Mouse (Mus musculus): Measurements from ENCODE around the gene Mast4.
"Not testable (repeated sequence)": the region's sequence is repeated elsewhere in the genome, so short reads cannot be mapped to it uniquely, and the experiment has no call there.

The Mast4 gene

GRCm38 (mm10) chr13:102753714-102754556 is 580.4 kb downstream of the Mast4 start:
- DNase-seq (ENCODE audit: low spot score in 2 of 2): no peak

GRCm38 (mm10) chr13:102749891-102750290 is 584.4 kb downstream of the Mast4 start:
- no peak for DNase-seq (ENCODE audit: low spot score in 2 of 2)

- no peak for DNase-seq (ENCODE audit: low spot score in 2 of 2)
Measured at GRCm38 (mm10) chr13:102749194-102749593, 585.1 kb downstream of the Mast4 start.

- no peak for DNase-seq (ENCODE audit: low spot score in 2 of 2)
Measured at GRCm38 (mm10) chr13:102746803-102747561, 587.3 kb downstream of the Mast4 start.

- no peak for DNase-seq (ENCODE audit: low spot score in 2 of 2)
Measured at GRCm38 (mm10) chr13:102745626-102746342, 588.5 kb downstream of the Mast4 start.

GRCm38 (mm10) chr13:102745270-102745600 is 589.1 kb downstream of the Mast4 start:
- DNase-seq (ENCODE audit: low spot score in 2 of 2): no peak

GRCm38 (mm10) chr13:102744481-102745269 is 589.6 kb downstream of the Mast4 start:
- DNase-seq (ENCODE audit: low spot score in 2 of 2): peak; percentile 47 to 58

- DNase-seq (ENCODE audit: low spot score in 2 of 2): no peak
Measured at GRCm38 (mm10) chr13:102739720-102740535, 594.4 kb downstream of the Mast4 start.

- no peak for DNase-seq (ENCODE audit: low spot score in 2 of 2)
Measured at GRCm38 (mm10) chr13:102737811-102738210, 596.5 kb downstream of the Mast4 start.

GRCm38 (mm10) chr13:102733063-102733462 is 601.2 kb downstream of the Mast4 start:
- no peak for DNase-seq (ENCODE audit: low spot score in 2 of 2)

- not testable (repeated sequence) for DNase-seq (ENCODE audit: low spot score in 2 of 2)
Measured at GRCm38 (mm10) chr13:102728951-102729350, 605.3 kb downstream of the Mast4 start.

GRCm38 (mm10) chr13:102728035-102728434 is 606.3 kb downstream of the Mast4 start:
- no peak for DNase-seq (ENCODE audit: low spot score in 2 of 2)

- no peak for DNase-seq (ENCODE audit: low spot score in 2 of 2)
Measured at GRCm38 (mm10) chr13:102726876-102727275, 607.4 kb downstream of the Mast4 start.

- DNase-seq (ENCODE audit: low spot score in 2 of 2): no peak
Measured at GRCm38 (mm10) chr13:102725906-102726305, 608.4 kb downstream of the Mast4 start.

- no peak for DNase-seq (ENCODE audit: low spot score in 2 of 2)
Measured at GRCm38 (mm10) chr13:102725416-102725815, 608.9 kb downstream of the Mast4 start.

- DNase-seq (ENCODE audit: low spot score in 2 of 2): no peak
Measured at GRCm38 (mm10) chr13:102716973-102717372, 617.3 kb downstream of the Mast4 start.

GRCm38 (mm10) chr13:102700744-102701143 is 633.6 kb downstream of the Mast4 start:
- no peak for DNase-seq (ENCODE audit: low spot score in 2 of 2)

GRCm38 (mm10) chr13:102700176-102700575 is 634.1 kb downstream of the Mast4 start:
- DNase-seq (ENCODE audit: low spot score in 2 of 2): peak; percentile 60 to 67

- DNase-seq (ENCODE audit: low spot score in 2 of 2): peak; percentile 46 to 52
Measured at GRCm38 (mm10) chr13:102698751-102699323, 635.5 kb downstream of the Mast4 start.

GRCm38 (mm10) chr13:102698335-102698734 is 636.0 kb downstream of the Mast4 start:
- DNase-seq (ENCODE audit: low spot score in 2 of 2): no peak

Measured in spleen, postnatal 36 days (tissue).